Mouse (Mus musculus) megakaryocyte progenitor cell, adult 5-6 weeks (primary cell): ENCODE measurements at regions not wholly inside any gene's neighbourhood (a gene's known extent, or its start where the extent isn't known, plus 50 kb on each side); places are given as distances from the start of the nearest gene placed in this dataset.

Experiments
- ATAC-seq: replicated peaks from 2 replicates; pipeline ENCODE4 v1.8.0; 2016; ENCODE audit warnings: mild to moderate bottlenecking, moderate TSS enrichment, inconsistent platforms; ENCODE audit not compliant: poor library complexity

GRCm38 (mm10) chr2:106256012-106256411 is 252.7 kb upstream of the Dnajc24 start:
- ATAC-seq = no peak

GRCm38 (mm10) chr2:106234358-106234757 is 231.0 kb upstream of the Dnajc24 start:
- no peak for ATAC-seq

GRCm38 (mm10) chr2:106231136-106231535 is 227.8 kb upstream of the Dnajc24 start:
- no peak for ATAC-seq

GRCm38 (mm10) chr2:106230021-106230420 is 226.7 kb upstream of the Dnajc24 start:
- no peak for ATAC-seq

GRCm38 (mm10) chr2:106228249-106228648 is 224.9 kb upstream of the Dnajc24 start:
- no peak for ATAC-seq

- ATAC-seq = no peak
These were observed 212.8 kb upstream of the Dnajc24 start for GRCm38 (mm10) chr2:106216169-106216568.

GRCm38 (mm10) chr2:106213740-106214139 is 210.4 kb upstream of the Dnajc24 start:
- no peak for ATAC-seq

GRCm38 (mm10) chr2:106210773-106211172 is 207.4 kb upstream of the Dnajc24 start:
- ATAC-seq = no peak

GRCm38 (mm10) chr2:106208767-106209250 is 205.5 kb upstream of the Dnajc24 start:
- ATAC-seq = no peak

- ATAC-seq = peak; percentile 50; the same call in 1 of the 2 replicates
These were observed 196.8 kb upstream of the Dnajc24 start for GRCm38 (mm10) chr2:106200130-106200529.

GRCm38 (mm10) chr2:106195170-106195569 is 191.8 kb upstream of the Dnajc24 start:
- no peak for ATAC-seq

GRCm38 (mm10) chr2:106194369-106195023 is 191.1 kb upstream of the Dnajc24 start:
- peak; percentile 83 for ATAC-seq

- ATAC-seq = no peak
These were observed 190.6 kb upstream of the Dnajc24 start for GRCm38 (mm10) chr2:106193889-106194347.

GRCm38 (mm10) chr2:106190579-106191322 is 187.4 kb upstream of the Dnajc24 start:
- ATAC-seq = no peak

GRCm38 (mm10) chr2:106183651-106184050 is 180.3 kb upstream of the Dnajc24 start:
- ATAC-seq = no peak

GRCm38 (mm10) chr2:106182051-106182450 is 178.7 kb upstream of the Dnajc24 start:
- no peak for ATAC-seq

GRCm38 (mm10) chr2:106162681-106163080 is 159.3 kb upstream of the Dnajc24 start:
- ATAC-seq = no peak

- ATAC-seq = no peak
These were observed 158.5 kb upstream of the Dnajc24 start for GRCm38 (mm10) chr2:106161877-106162276.

GRCm38 (mm10) chr2:106149701-106150100 is 146.4 kb upstream of the Dnajc24 start:
- no peak for ATAC-seq

GRCm38 (mm10) chr2:106140931-106141330 is 137.6 kb upstream of the Dnajc24 start:
- no peak for ATAC-seq

- no peak for ATAC-seq
These were observed 97.7 kb upstream of the Dnajc24 start for GRCm38 (mm10) chr2:106101002-106101401.

GRCm38 (mm10) chr2:106086121-106086520 is 82.8 kb upstream of the Dnajc24 start:
- ATAC-seq = no peak
